Mouse (Mus musculus) heart, adult 2 months (tissue): Measurements from ENCODE around the gene Tstd2.
A peak's percentile ranks its signal among the peaks of the same experiment; 100 is the strongest.

Source experiments
- EP300 ChIP-seq: fragments of 200-500 bp; IDR thresholded peaks from 2 replicates; pipeline ENCODE4 v1.6.1; 2011; ENCODE audit warnings: low read depth, low read length, control low read depth; ENCODE audit not compliant: insufficient read depth
- POLR2A ChIP-seq: fragments of 200-500 bp; IDR thresholded peaks from 2 replicates; pipeline ENCODE4 v1.6.1; 2011; ENCODE audit warnings: mild to moderate bottlenecking, low read depth, low read length, control low read depth; ENCODE audit not compliant: insufficient read depth

GRCm38 (mm10) chr4:46073736-46074135 is 64.8 kb downstream of the Tstd2 start:
- TF ChIP-seq POLR2A (0 out of 2 replicates have a peak, but pooled peaks have one; percentile 14), EP300 (peak; percentile 67; the same call in 1 of the 2 replicates)
